Mouse (Mus musculus) midbrain, embryonic 13.5 days (tissue): Measurements from ENCODE around the gene Gstp2. TPM values are rescaled to one million over a fixed set of nuclear protein-coding genes. Genes with fewer than 3 reads are reported as not detected.

Experiments used
- ATAC-seq: fragments of 200-750 bp; cut with Nextera tagmentation; 2 replicates; pipeline ENCODE4 v1.8.0; 2017; ENCODE audit warnings: mild to moderate bottlenecking, moderate TSS enrichment, moderate library complexity
- H3K27ac ChIP-seq: fragments of 300-500 bp; sonication (generic); 2 replicates; pipeline ENCODE4 v1.5.1; 2015; ENCODE audit warnings: inconsistent platforms, mild to moderate bottlenecking, moderate library complexity
- H3K27me3 ChIP-seq: fragments of 300-500 bp; sonication (generic); 2 replicates; pipeline ENCODE4 v1.6.1; 2015; ENCODE audit warnings: mild to moderate bottlenecking, inconsistent platforms
- H3K36me3 ChIP-seq: fragments of 300-500 bp; sonication (generic); 2 replicates; pipeline ENCODE4 v1.6.1; 2015; ENCODE audit warnings: mild to moderate bottlenecking, inconsistent platforms
- H3K4me1 ChIP-seq: fragments of 300-500 bp; sonication (generic); replicated peaks from 2 replicates; pipeline ENCODE4 v1.6.1; 2015; ENCODE audit warnings: inconsistent platforms
- H3K4me2 ChIP-seq: fragments of 300-500 bp; sonication (generic); replicated peaks from 2 replicates; pipeline ENCODE4 v1.6.1; 2015; ENCODE audit warnings: moderate library complexity, mild to moderate bottlenecking, inconsistent platforms
- H3K4me3 ChIP-seq: fragments of 300-500 bp; sonication (generic); replicated peaks from 2 replicates; pipeline ENCODE4 v1.5.1; 2015; ENCODE audit warnings: mild to moderate bottlenecking, inconsistent platforms
- H3K9ac ChIP-seq: fragments of 300-500 bp; sonication (generic); replicated peaks from 2 replicates; pipeline ENCODE4 v1.6.1; 2015; ENCODE audit warnings: mild to moderate bottlenecking, inconsistent platforms
- H3K9me3 ChIP-seq: fragments of 300-500 bp; sonication (generic); 2 replicates; pipeline ENCODE4 v1.6.1; 2016; ENCODE audit warnings: mild to moderate bottlenecking, inconsistent platforms
- WGBS: fragments of 180-500 bp; shearing (Covaris S2); methylation state at CpG from one replicate; pipeline ENCODE4 v1.1.7; 2015; 5-methylcytosine and 5-hydroxymethylcytosine counted together
- polyA plus RNA-seq: library from polyadenylated mRNA; unstranded; fragments of >200 nt; fragmentation: Nextera tagmentation; extraction: Ambion mirVana; gene quantifications from 2 replicates; pipeline ENCODE4 v1.2.1, GENCODE M21; 2015

Gstp2 gene
- polyA plus RNA-seq, 1 experiment from 2014 or later, result 3.9 TPM

GRCm38 (mm10) chr19:4083826-4084225 is 38.0 kb upstream of the Gstp2 start:
- H3K27me3 ChIP-seq, result 0 out of 2 replicates have a peak, but pooled peaks cover 3% of the 10 kb centered on the region
- WGBS, result 23% methylated on average over 8 of the region's 8 CpGs
- H3K9ac ChIP-seq, result no peak overlapping the region
- no peaks in the 10 kb centered on the region for H3K36me3 ChIP-seq
- H3K9me3 ChIP-seq, result no peaks in the 10 kb centered on the region
- no peaks in the 10 kb centered on the region for H3K4me1 ChIP-seq
- no peak overlapping the region for H3K4me2 ChIP-seq
- no peak overlapping the region for H3K27ac ChIP-seq
- ATAC-seq, result no peak
- no peak overlapping the region for H3K4me3 ChIP-seq

- Histone ChIP-seq H3K27ac (no peak overlapping the region), H3K4me3 (no peak overlapping the region), H3K4me2 (no peak overlapping the region), H3K9ac (no peak overlapping the region), H3K27me3 (0 out of 2 replicates have a peak, but pooled peaks cover 3% of the 10 kb centered on the region), H3K9me3 (no peaks in the 10 kb centered on the region), H3K36me3 (no peaks in the 10 kb centered on the region), H3K4me1 (no peaks in the 10 kb centered on the region)
- 73% methylated on average over 7 of the region's 7 CpGs for WGBS
- no peak for ATAC-seq
These were observed 37.5 kb upstream of the Gstp2 start for GRCm38 (mm10) chr19:4083316-4083715.

- no peak overlapping the region for H3K4me3 ChIP-seq
- 86% methylated on average over 11 of the region's 11 CpGs for WGBS
- no peaks in the 10 kb centered on the region for H3K9me3 ChIP-seq
- no peak overlapping the region for H3K9ac ChIP-seq
- H3K27me3 ChIP-seq, result 0 out of 2 replicates have a peak, but pooled peaks cover 3% of the 10 kb centered on the region
- no peak for ATAC-seq
- H3K27ac ChIP-seq, result no peak overlapping the region
- no peaks in the 10 kb centered on the region for H3K4me1 ChIP-seq
- H3K4me2 ChIP-seq, result no peak overlapping the region
- H3K36me3 ChIP-seq, result no peaks in the 10 kb centered on the region
These were observed 36.6 kb upstream of the Gstp2 start for GRCm38 (mm10) chr19:4082219-4082965.

GRCm38 (mm10) chr19:4081394-4081793 is 35.6 kb upstream of the Gstp2 start, which contains the start of gene Cabp2:
TSS of gene Cabp2 (plus strand) at chr19:4081578.
- WGBS, result 58% methylated on average over 3 of the region's 3 CpGs
- Histone ChIP-seq H3K9me3 (no peaks in the 10 kb centered on the region), H3K4me2 (no peak within 1 kb of the TSS), H3K4me3 (no peak within 1 kb of the TSS), H3K27ac (no peak within 1 kb of the TSS), H3K27me3 (0 out of 2 replicates have a peak, but pooled peaks cover 3% of the 10 kb centered on the region), H3K36me3 (no peaks in the 10 kb centered on the region), H3K4me1 (no peaks in the 10 kb centered on the region), H3K9ac (no peak within 1 kb of the TSS)
- no peak for ATAC-seq

GRCm38 (mm10) chr19:4080511-4081009 is 34.7 kb upstream of the Gstp2 start:
- Histone ChIP-seq H3K9me3 (no peaks in the 10 kb centered on the region), H3K9ac (no peak overlapping the region), H3K27me3 (0 out of 2 replicates have a peak, but pooled peaks cover 3% of the 10 kb centered on the region), H3K36me3 (no peaks in the 10 kb centered on the region), H3K4me2 (no peak overlapping the region), H3K4me3 (no peak overlapping the region), H3K4me1 (no peaks in the 10 kb centered on the region), H3K27ac (no peak overlapping the region)
- 64% methylated on average over 8 of the region's 8 CpGs for WGBS
- ATAC-seq, result no peak

- H3K9ac ChIP-seq, result no peak overlapping the region
These were observed 33.8 kb upstream of the Gstp2 start for GRCm38 (mm10) chr19:4079594-4079993.

GRCm38 (mm10) chr19:4075531-4075930 is 29.7 kb upstream of the Gstp2 start:
- Histone ChIP-seq H3K4me1 (no peaks in the 10 kb centered on the region), H3K27ac (no peak overlapping the region), H3K27me3 (no peaks in the 10 kb centered on the region), H3K36me3 (no peaks in the 10 kb centered on the region), H3K9me3 (no peaks in the 10 kb centered on the region), H3K9ac (no peak overlapping the region), H3K4me3 (no peak overlapping the region), H3K4me2 (no peak overlapping the region)
- WGBS, result 86% methylated on average over 1 of the region's 1 CpGs
- ATAC-seq, result no peak

More at GRCm38 (mm10) chr19:4079594-4079993, 33.8 kb upstream of the Gstp2 start:
- 88% methylated on average over 1 of the region's 1 CpGs for WGBS
- ATAC-seq, result no peak
- H3K4me1 ChIP-seq, result no peaks in the 10 kb centered on the region
- H3K27ac ChIP-seq, result no peak overlapping the region
- no peak overlapping the region for H3K4me3 ChIP-seq
- no peaks in the 10 kb centered on the region for H3K27me3 ChIP-seq
- H3K36me3 ChIP-seq, result no peaks in the 10 kb centered on the region
- H3K4me2 ChIP-seq, result no peak overlapping the region
- H3K9me3 ChIP-seq, result no peaks in the 10 kb centered on the region

GRCm38 (mm10) chr19:4072706-4073424 is 27.0 kb upstream of the Gstp2 start:
- Histone ChIP-seq H3K4me3 (no peak overlapping the region), H3K9me3 (no peaks in the 10 kb centered on the region), H3K4me1 (no peaks in the 10 kb centered on the region), H3K4me2 (no peak overlapping the region), H3K36me3 (no peaks in the 10 kb centered on the region), H3K27me3 (no peaks in the 10 kb centered on the region), H3K27ac (no peak overlapping the region), H3K9ac (no peak overlapping the region)
- no peak for ATAC-seq
- WGBS, result 81% methylated on average over 6 of the region's 6 CpGs

GRCm38 (mm10) chr19:4071406-4071805 is 25.6 kb upstream of the Gstp2 start:
- WGBS, result 93% methylated on average over 6 of the region's 6 CpGs

GRCm38 (mm10) chr19:4070756-4071155 is 24.9 kb upstream of the Gstp2 start:
- no peaks in the 10 kb centered on the region for H3K36me3 ChIP-seq
- no peak overlapping the region for H3K9ac ChIP-seq
- no peaks in the 10 kb centered on the region for H3K27me3 ChIP-seq
- H3K9me3 ChIP-seq, result no peaks in the 10 kb centered on the region
- H3K4me3 ChIP-seq, result no peak overlapping the region
- WGBS, result 82% methylated on average over 8 of the region's 8 CpGs
- H3K4me2 ChIP-seq, result no peak overlapping the region
- no peak for ATAC-seq
- no peak overlapping the region for H3K27ac ChIP-seq
- no peaks in the 10 kb centered on the region for H3K4me1 ChIP-seq

More at GRCm38 (mm10) chr19:4071406-4071805, 25.6 kb upstream of the Gstp2 start:
- no peaks in the 10 kb centered on the region for H3K36me3 ChIP-seq
- no peak overlapping the region for H3K9ac ChIP-seq
- H3K9me3 ChIP-seq, result no peaks in the 10 kb centered on the region
- H3K4me2 ChIP-seq, result no peak overlapping the region
- H3K4me3 ChIP-seq, result no peak overlapping the region
- H3K27me3 ChIP-seq, result no peaks in the 10 kb centered on the region
- no peaks in the 10 kb centered on the region for H3K4me1 ChIP-seq
- no peak for ATAC-seq
- no peak overlapping the region for H3K27ac ChIP-seq

- no peak overlapping the region for H3K4me3 ChIP-seq
- ATAC-seq, result no peak
- no peaks in the 10 kb centered on the region for H3K27me3 ChIP-seq
- 70% methylated on average over 15 of the region's 15 CpGs for WGBS
- H3K4me2 ChIP-seq, result no peak overlapping the region
- no peak overlapping the region for H3K9ac ChIP-seq
- no peaks in the 10 kb centered on the region for H3K36me3 ChIP-seq
- no peak overlapping the region for H3K27ac ChIP-seq
- no peaks in the 10 kb centered on the region for H3K4me1 ChIP-seq
- no peaks in the 10 kb centered on the region for H3K9me3 ChIP-seq
These were observed 24.5 kb upstream of the Gstp2 start for GRCm38 (mm10) chr19:4070311-4070710.

- no peaks in the 10 kb centered on the region for H3K9me3 ChIP-seq
- no peak for ATAC-seq
- H3K4me2 ChIP-seq, result no peak overlapping the region
- H3K9ac ChIP-seq, result no peak overlapping the region
- WGBS, result 58% methylated on average over 15 of the region's 15 CpGs
- H3K27ac ChIP-seq, result no peak overlapping the region
- no peaks in the 10 kb centered on the region for H3K27me3 ChIP-seq
- H3K4me3 ChIP-seq, result no peak overlapping the region
- no peaks in the 10 kb centered on the region for H3K36me3 ChIP-seq
- no peaks in the 10 kb centered on the region for H3K4me1 ChIP-seq
These were observed 23.0 kb upstream of the Gstp2 start for GRCm38 (mm10) chr19:4068717-4069410.
